Mouse (Mus musculus) heart, postnatal 0 days (tissue): ENCODE measurements around the gene Cubn. TPM values are rescaled to one million over a fixed set of nuclear protein-coding genes. Genes with fewer than 3 reads are reported as not detected.

Experiments used
- ATAC-seq: fragments of 200-750 bp; cut with Nextera tagmentation; 2 replicates; pipeline ENCODE4 v1.8.0; 2017; ENCODE audit warnings: low read depth, moderate number of reproducible peaks, moderate library complexity; ENCODE audit not compliant: insufficient read depth
- DNase-seq: peaks from one replicate; pipeline ENCODE4 v3.0.0-alpha.2; 2016; ENCODE audit warnings: low spot score
- H3K27ac ChIP-seq: fragments of 300-500 bp; sonication (generic); 2 replicates; pipeline ENCODE4 v1.5.1; 2014; ENCODE audit warnings: low read depth, mild to moderate bottlenecking
- H3K27me3 ChIP-seq: fragments of 300-500 bp; sonication (generic); 2 replicates; pipeline ENCODE4 v1.6.1; 2014; ENCODE audit warnings: low read length, mixed read lengths; ENCODE audit not compliant: control insufficient read depth, insufficient read depth
- H3K36me3 ChIP-seq: fragments of 300-500 bp; sonication (generic); replicated peaks from 2 replicates; pipeline ENCODE4 v1.6.1; 2014; ENCODE audit warnings: low read length, mixed read lengths; ENCODE audit not compliant: control insufficient read depth, insufficient read depth
- H3K4me1 ChIP-seq: fragments of 300-500 bp; sonication (generic); 2 replicates; pipeline ENCODE4 v1.6.1; 2014; ENCODE audit warnings: antibody characterized with exemption; ENCODE audit not compliant: control insufficient read depth, insufficient read depth
- H3K4me2 ChIP-seq: fragments of 300-500 bp; sonication (generic); 2 replicates; pipeline ENCODE4 v1.6.1; 2014; ENCODE audit warnings: low read depth, mild to moderate bottlenecking, low read length, moderate library complexity
- H3K4me3 ChIP-seq: fragments of 300-500 bp; sonication (generic); 2 replicates; pipeline ENCODE4 v1.5.1; 2014; ENCODE audit warnings: low read depth, low read length
- H3K9ac ChIP-seq: fragments of 300-500 bp; sonication (generic); replicated peaks from 2 replicates; pipeline ENCODE4 v1.6.1; 2014; ENCODE audit warnings: low read depth, low read length, mixed read lengths
- H3K9me3 ChIP-seq: fragments of 300-500 bp; sonication (generic); replicated peaks from 2 replicates; pipeline ENCODE4 v1.6.1; 2016; ENCODE audit warnings: low read length; ENCODE audit not compliant: control insufficient read depth
- CTCF ChIP-seq: IDR thresholded peaks from 2 replicates; pipeline ENCODE4 v1.5.1; 2016; ENCODE audit warnings: antibody characterized with exemption, control low read depth, low read depth
- EP300 ChIP-seq: IDR thresholded peaks from 2 replicates; pipeline ENCODE4 v1.6.1; 2016; ENCODE audit warnings: antibody characterized with exemption, low read depth
- WGBS: fragments of 180-500 bp; shearing (Covaris S2); extraction: QIAGEN DNeasy Blood & Tissue Kit; methylation state at CpG from one replicate; pipeline ENCODE4 v1.1.7; 2014; 5-methylcytosine and 5-hydroxymethylcytosine counted together
- polyA plus RNA-seq: library from polyadenylated mRNA; unstranded; fragments of >200 nt; fragmentation: Nextera tagmentation; extraction: Ambion mirVana; gene quantifications from 2 replicates; pipeline ENCODE4 v1.2.1, GENCODE M21; 2015
- total RNA-seq: library from RNA; depleted of rRNA; stranded (reverse); fragments of >200 nt; gene quantifications from 2 replicates; pipeline ENCODE4 v1.2.3, GENCODE M21; 2014; ENCODE audit warnings: low replicate concordance

The Cubn gene
- total and polyA plus RNA-seq, 2 experiments from 2014 or later: 0.27 to 1.5 TPM

GRCm38 (mm10) chr2:13445156-13445555 lies 46.5 kb downstream of the Cubn start:
- Histone ChIP-seq H3K36me3 (no peaks in the 10 kb centered on the region), H3K27me3 (no peaks in the 10 kb centered on the region), H3K9me3 (no peaks in the 10 kb centered on the region), H3K4me2 (no peak overlapping the region), H3K27ac (no peak overlapping the region), H3K4me3 (no peak overlapping the region), H3K9ac (no peak overlapping the region), H3K4me1 (no peaks in the 10 kb centered on the region)
- no peak for ATAC-seq
- WGBS: 82% methylated on average over 4 of the region's 4 CpGs
- DNase-seq: no peak
- TF ChIP-seq CTCF: no peak
- no peak for TF ChIP-seq EP300

GRCm38 (mm10) chr2:13438983-13439382 lies 52.6 kb downstream of the Cubn start:
- Histone ChIP-seq H3K4me1 (peaks cover 11% of the 10 kb centered on the region), H3K27ac (peak overlapping the region; percentile 78; the same call in 1 of the 2 replicates), H3K27me3 (no peaks in the 10 kb centered on the region), H3K36me3 (no peaks in the 10 kb centered on the region), H3K9me3 (no peaks in the 10 kb centered on the region), H3K4me2 (no peak overlapping the region), H3K9ac (no peak overlapping the region), H3K4me3 (no peak overlapping the region)
- TF ChIP-seq CTCF: no peak
- no peak for DNase-seq
- no peak; the same call in 1 of the 2 replicates for ATAC-seq
- 43% methylated on average over 1 of the region's 1 CpGs for whole genome bisulfite sequencing

DNA sequence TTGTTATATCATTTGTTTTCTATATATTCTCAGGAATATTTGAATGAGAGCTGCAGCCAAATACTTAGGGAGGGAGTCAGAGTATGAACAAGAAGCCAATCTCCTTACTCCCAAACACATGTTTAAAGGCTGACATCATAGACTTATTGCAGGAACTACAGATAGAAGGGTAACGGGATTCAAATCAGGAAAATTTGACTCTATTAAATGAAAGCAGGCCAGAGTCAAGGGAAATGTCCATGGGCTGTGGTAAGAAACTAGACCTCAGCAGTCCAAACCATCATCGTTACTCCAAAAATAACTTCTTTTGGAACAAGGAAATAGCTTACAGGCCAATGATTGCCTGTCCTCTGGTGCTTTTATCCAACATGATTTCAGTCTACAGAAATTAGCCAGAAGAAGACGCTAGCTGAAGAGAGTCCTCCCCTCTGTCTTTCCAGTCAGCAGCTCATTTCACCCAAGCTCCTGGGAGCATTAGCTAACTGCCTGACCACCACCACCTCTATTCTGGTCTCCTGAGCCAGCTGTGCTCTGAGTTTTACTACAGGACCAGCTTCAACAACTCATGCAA lies 53.3 kb downstream of the Cubn start:
- ATAC-seq (peak; percentile 66), DNase-seq (peak; percentile 65)
- WGBS: 31% methylated on average over 3 of the region's 3 CpGs
- Histone ChIP-seq H3K4me1 (peaks cover 11% of the 10 kb centered on the region), H3K27me3 (no peaks in the 10 kb centered on the region), H3K4me2 (no peak overlapping the region), H3K27ac (peak overlapping the region; percentile 78), H3K9me3 (no peaks in the 10 kb centered on the region), H3K9ac (no peak overlapping the region), H3K36me3 (no peaks in the 10 kb centered on the region), H3K4me3 (no peak overlapping the region)
- TF ChIP-seq EP300 (no peak), CTCF (no peak)

DNA sequence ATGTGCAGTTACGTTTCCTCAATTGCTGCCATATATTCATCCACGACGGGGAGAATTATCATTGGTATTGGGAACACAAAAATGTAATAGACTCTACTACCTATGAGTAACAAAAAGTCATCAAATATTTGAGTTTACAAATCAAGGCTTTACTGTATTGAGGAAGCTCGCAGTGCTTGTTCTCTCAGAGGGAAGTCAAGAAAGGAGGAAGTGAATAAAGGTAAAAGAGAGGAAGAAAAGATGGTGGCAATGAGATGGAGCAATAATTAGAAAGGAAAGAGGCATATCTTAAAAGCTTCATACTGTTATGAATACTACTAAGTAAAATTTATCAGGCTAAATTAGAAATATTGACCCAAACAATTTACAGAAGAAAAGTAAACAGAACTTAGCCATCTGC lies 59.6 kb downstream of the Cubn start:
- no peak overlapping the region for H3K4me3 ChIP-seq
- 85% methylated on average over 4 of the region's 4 CpGs for WGBS
- no peaks in the 10 kb centered on the region for H3K27me3 ChIP-seq
- H3K9me3 ChIP-seq: no peaks in the 10 kb centered on the region
- no peak overlapping the region for H3K27ac ChIP-seq
- H3K9ac ChIP-seq: no peak overlapping the region
- DNase-seq (no peak), ATAC-seq (no peak)
- no peak for TF ChIP-seq EP300
- no peak for TF ChIP-seq CTCF
- no peak overlapping the region for H3K4me2 ChIP-seq
- H3K4me1 ChIP-seq: no peaks in the 10 kb centered on the region
- H3K36me3 ChIP-seq: no peaks in the 10 kb centered on the region

GRCm38 (mm10) chr2:13421974-13422760 lies 69.4 kb downstream of the Cubn start:
- no peak overlapping the region for H3K4me2 ChIP-seq
- H3K9ac ChIP-seq: no peak overlapping the region
- no peak; the same call in 1 of the 2 replicates for ATAC-seq
- TF ChIP-seq CTCF (no peak), EP300 (no peak)
- no peaks in the 10 kb centered on the region for H3K27me3 ChIP-seq
- DNase-seq: no peak
- H3K27ac ChIP-seq: peak overlapping the region; percentile 23; the same call in 1 of the 2 replicates
- H3K4me3 ChIP-seq: no peak overlapping the region
- no peaks in the 10 kb centered on the region for H3K9me3 ChIP-seq
- H3K36me3 ChIP-seq: no peaks in the 10 kb centered on the region
- WGBS: 81% methylated on average over 14 of the region's 14 CpGs
- no peaks in the 10 kb centered on the region for H3K4me1 ChIP-seq
